Mouse (Mus musculus) neural tube, embryonic 12.5 days (tissue): ENCODE measurements around the gene Cgref1. TPM values are rescaled to one million over a fixed set of nuclear protein-coding genes. Genes with fewer than 3 reads are reported as not detected.
A peak's percentile ranks its signal among the peaks of the same experiment; 100 is the strongest.

Source experiments
- ATAC-seq: fragments of 200-750 bp; cut with Nextera tagmentation; 2 replicates; pipeline ENCODE4 v1.8.0; 2017; ENCODE audit warnings: low read depth, mild to moderate bottlenecking, moderate TSS enrichment, moderate library complexity; ENCODE audit not compliant: low FRiP score
- H3K27ac ChIP-seq: fragments of 300-500 bp; sonication (generic); 2 replicates; pipeline ENCODE4 v1.5.1; 2016
- H3K27me3 ChIP-seq: fragments of 300-500 bp; sonication (generic); replicated peaks from 2 replicates; pipeline ENCODE4 v1.6.1; 2016; ENCODE audit warnings: mild to moderate bottlenecking
- H3K36me3 ChIP-seq: fragments of 300-500 bp; sonication (generic); 2 replicates; pipeline ENCODE4 v1.6.1; 2016; ENCODE audit warnings: mild to moderate bottlenecking
- H3K4me1 ChIP-seq: fragments of 300-500 bp; sonication (generic); 2 replicates; pipeline ENCODE4 v1.6.1; 2016
- H3K4me2 ChIP-seq: fragments of 300-500 bp; sonication (generic); replicated peaks from 2 replicates; pipeline ENCODE4 v1.6.1; 2016; ENCODE audit warnings: mild to moderate bottlenecking
- H3K4me3 ChIP-seq: fragments of 300-500 bp; sonication (generic); 2 replicates; pipeline ENCODE4 v1.5.1; 2016
- H3K9ac ChIP-seq: fragments of 300-500 bp; sonication (generic); 2 replicates; pipeline ENCODE4 v1.6.1; 2016; ENCODE audit warnings: mild to moderate bottlenecking
- H3K9me3 ChIP-seq: fragments of 300-500 bp; sonication (generic); 2 replicates; pipeline ENCODE4 v1.6.1; 2016; ENCODE audit warnings: mild to moderate bottlenecking
- WGBS: fragments of 180-500 bp; shearing (Covaris S2); methylation state at CpG from one replicate; pipeline ENCODE4 v1.1.7; 2016; 5-methylcytosine and 5-hydroxymethylcytosine counted together
- polyA plus RNA-seq: library from polyadenylated mRNA; unstranded; fragments of >200 nt; fragmentation: Nextera tagmentation; extraction: Ambion mirVana; gene quantifications from 2 replicates; pipeline ENCODE4 v1.2.1, GENCODE M21; 2016

Cgref1 gene
- polyA plus RNA-seq, 1 experiment from 2014 or later, result 17.7 TPM

DNA sequence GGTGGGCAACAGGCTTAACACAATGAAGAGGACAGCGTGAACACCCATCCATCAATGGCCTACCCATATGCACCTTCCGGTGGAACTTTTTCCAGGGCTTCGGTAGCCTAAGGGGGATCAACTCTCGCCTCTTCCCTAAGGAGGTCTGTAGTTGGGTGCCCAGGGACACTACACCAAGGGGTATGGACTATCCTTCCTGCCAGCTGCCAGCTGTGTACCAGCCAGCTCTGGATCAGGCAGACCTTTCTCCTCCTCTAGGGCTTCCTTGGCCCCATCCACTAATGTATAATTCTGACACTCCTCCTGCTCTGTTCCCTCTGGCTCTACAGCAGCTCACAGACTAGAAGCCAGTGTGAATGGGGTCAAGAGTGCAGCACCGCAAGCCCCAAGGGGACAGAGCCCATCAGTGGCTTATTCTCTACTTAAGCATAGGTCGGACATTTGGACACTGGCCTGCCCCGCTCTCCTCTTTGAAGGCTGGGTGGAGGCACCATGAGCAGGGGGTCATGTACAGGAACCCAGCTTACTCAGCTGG is 31.2 kb downstream of the Cgref1 start:
- Histone ChIP-seq H3K27me3 (no peaks in the 10 kb centered on the region), H3K27ac (peak overlapping the region; percentile 62), H3K9ac (peak overlapping the region; percentile 48), H3K9me3 (no peaks in the 10 kb centered on the region), H3K4me1 (peaks cover 33% of the 10 kb centered on the region), H3K36me3 (peaks cover 5% of the 10 kb centered on the region; the same call in 1 of the 2 replicates), H3K4me2 (peak overlapping the region; percentile 53), H3K4me3 (peak overlapping the region; percentile 24)
- ATAC-seq, result no peak
- WGBS, result 69% methylated on average over 7 of the region's 7 CpGs

DNA sequence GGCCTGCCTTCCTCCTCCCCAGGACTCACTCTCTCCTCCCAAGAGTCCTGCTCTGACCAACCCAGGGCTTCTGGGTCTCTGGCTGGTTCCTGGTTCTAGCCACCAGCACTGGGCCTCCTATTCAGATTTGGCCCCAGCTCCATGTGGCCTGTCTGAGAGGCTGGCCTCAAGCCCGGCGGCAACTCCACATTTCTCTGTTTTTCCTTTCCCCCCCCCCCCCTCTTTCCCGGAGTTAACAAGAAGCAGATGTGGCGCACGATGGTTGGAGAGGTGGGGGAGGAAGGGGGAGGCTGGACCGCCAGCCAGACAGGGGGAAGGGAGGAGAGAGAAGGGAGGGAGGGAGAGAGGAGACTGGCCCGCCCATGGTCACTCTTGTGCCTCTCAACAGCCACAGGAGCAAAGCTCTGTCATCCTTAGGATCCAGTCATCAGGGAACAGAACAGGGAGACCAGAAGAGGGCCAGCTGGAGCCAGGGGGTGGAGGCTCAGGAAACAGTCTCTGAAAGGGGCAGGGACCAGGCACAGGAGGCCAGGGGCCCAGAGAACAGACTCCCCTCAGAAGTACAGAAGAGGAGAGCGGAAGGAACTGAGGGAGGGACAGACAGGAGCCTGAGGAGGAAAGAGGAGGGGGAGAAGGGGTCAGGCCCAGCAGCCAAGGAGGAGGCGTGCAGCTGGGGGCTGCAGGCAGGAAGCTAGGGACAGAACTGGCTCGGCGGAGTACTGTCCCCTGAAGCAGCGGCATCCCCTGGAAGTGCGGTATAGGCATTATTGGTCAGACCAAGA is 32.1 kb downstream of the Cgref1 start, which contains the start of gene Emilin1:
TSS of gene Emilin1 (plus strand) at position 343 of the 782 bp plus-strand sequence.
- 27% methylated on average over 13 of the region's 13 CpGs for WGBS
- peak within 1 kb of the TSS; percentile 24 for H3K4me3 ChIP-seq
- ATAC-seq, result no peak
- H3K4me1 ChIP-seq, result peaks cover 37% of the 10 kb centered on the region
- H3K27me3 ChIP-seq, result no peaks in the 10 kb centered on the region
- H3K36me3 ChIP-seq, result peaks cover 3% of the 10 kb centered on the region; the same call in 1 of the 2 replicates
- H3K9ac ChIP-seq, result peak within 1 kb of the TSS; percentile 48
- H3K27ac ChIP-seq, result peak within 1 kb of the TSS; percentile 62
- H3K4me2 ChIP-seq, result peak within 1 kb of the TSS; percentile 53
- H3K9me3 ChIP-seq, result no peaks in the 10 kb centered on the region

DNA sequence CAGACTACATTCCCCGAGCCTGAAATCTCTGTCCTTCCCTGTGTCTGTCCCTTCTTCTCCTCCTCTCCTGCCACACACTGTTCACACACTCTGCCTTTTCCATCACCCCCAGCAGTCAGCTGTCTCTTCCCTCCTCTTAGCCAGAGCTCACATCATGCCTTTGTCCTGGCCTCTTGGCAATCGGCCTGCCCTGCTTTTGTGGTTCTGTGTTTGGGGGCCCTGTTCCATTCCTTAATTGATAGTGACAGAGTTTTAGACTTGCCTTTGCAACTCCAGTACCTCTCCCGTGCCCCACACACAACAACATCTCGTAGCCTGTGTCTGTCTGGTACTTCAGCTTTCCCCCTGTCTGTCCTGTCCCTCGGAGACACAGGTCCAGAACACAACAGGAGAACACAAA is 33.2 kb downstream of the Cgref1 start:
- ATAC-seq, result no peak
- H3K4me2 ChIP-seq, result 0 out of 2 replicates have a peak overlapping the region, but pooled peaks have one; percentile 7
- no peaks in the 10 kb centered on the region for H3K36me3 ChIP-seq
- no peak overlapping the region for H3K4me3 ChIP-seq
- 0 out of 2 replicates have a peak overlapping the region, but pooled peaks have one; percentile 62 for H3K27ac ChIP-seq
- no peaks in the 10 kb centered on the region for H3K27me3 ChIP-seq
- peaks cover 40% of the 10 kb centered on the region for H3K4me1 ChIP-seq
- no peaks in the 10 kb centered on the region for H3K9me3 ChIP-seq
- 69% methylated on average over 5 of the region's 5 CpGs for WGBS
- no peak overlapping the region for H3K9ac ChIP-seq

DNA sequence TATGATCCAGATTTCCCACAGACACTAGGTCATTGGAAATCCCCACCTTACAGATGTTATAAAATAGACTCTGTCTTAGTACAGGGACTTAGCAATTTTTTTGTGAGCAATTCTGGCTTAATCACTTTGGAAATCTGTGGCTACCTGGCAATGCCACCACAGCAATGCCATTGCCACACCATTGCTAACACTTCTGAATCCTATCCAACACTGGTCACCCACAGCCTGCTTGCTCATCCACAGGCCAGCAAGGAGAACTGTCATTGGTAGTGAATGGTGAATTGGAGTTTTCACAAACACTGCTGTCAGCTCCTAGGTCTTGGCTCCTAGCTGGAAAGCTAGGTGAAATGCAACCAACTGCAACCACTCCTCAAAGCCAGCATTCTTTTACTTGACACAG is 34.9 kb downstream of the Cgref1 start:
- H3K4me1 ChIP-seq, result peaks cover 51% of the 10 kb centered on the region

DNA sequence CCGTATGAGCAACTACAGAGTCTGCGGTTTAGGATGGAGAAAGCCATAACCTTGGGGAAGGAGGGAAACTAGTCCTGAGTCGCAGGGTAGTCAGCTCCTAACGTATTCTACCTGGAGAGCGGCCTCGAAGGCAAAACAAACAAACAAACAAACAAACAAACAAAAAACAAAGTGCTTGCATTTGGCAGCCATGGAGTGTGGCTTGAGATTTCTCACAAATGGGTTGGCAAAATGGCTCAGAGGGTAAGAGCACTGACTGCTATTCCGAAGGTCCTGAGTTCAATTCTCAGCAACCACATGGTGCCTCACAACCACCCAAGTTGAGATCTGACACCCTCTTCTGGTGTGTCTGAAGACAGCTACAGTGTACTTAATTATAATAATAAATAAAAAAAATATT is 35.5 kb downstream of the Cgref1 start:
- H3K9me3 ChIP-seq, result no peaks in the 10 kb centered on the region

More for the DNA sequence above, 34.9 kb downstream of the Cgref1 start:
- Histone ChIP-seq H3K36me3 (peaks cover 6% of the 10 kb centered on the region; the same call in 1 of the 2 replicates), H3K9ac (no peak overlapping the region), H3K27ac (no peak overlapping the region), H3K4me3 (no peak overlapping the region), H3K9me3 (no peaks in the 10 kb centered on the region), H3K27me3 (no peaks in the 10 kb centered on the region), H3K4me2 (no peak overlapping the region)
- no peak for ATAC-seq

DNA sequence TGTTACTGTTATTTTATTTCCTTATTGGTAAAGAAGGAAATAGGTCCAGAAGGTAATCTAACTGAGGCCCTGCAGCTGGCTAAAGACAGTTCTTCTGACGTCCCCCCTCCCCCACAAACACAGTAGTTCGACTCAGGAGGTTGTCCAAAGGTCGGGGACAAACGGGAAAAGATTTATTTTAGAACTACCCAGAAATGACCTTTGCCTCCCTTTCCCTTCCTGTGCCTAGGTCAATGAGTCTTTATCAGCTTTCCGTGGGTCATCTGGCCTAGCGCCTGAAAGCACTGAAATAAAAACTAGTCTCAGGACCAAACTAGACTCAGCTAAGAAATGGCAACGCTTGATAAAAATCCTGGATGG is 36.1 kb downstream of the Cgref1 start:
- WGBS, result 47% methylated on average over 7 of the region's 7 CpGs
- H3K27ac ChIP-seq, result no peak overlapping the region

More for the DNA sequence above, 35.5 kb downstream of the Cgref1 start:
- Histone ChIP-seq H3K36me3 (peaks cover 12% of the 10 kb centered on the region), H3K4me3 (no peak overlapping the region), H3K27me3 (no peaks in the 10 kb centered on the region), H3K27ac (no peak overlapping the region), H3K4me1 (peaks cover 52% of the 10 kb centered on the region), H3K9ac (no peak overlapping the region), H3K4me2 (no peak overlapping the region)
- WGBS, result 89% methylated on average over 7 of the region's 7 CpGs
- no peak for ATAC-seq

DNA sequence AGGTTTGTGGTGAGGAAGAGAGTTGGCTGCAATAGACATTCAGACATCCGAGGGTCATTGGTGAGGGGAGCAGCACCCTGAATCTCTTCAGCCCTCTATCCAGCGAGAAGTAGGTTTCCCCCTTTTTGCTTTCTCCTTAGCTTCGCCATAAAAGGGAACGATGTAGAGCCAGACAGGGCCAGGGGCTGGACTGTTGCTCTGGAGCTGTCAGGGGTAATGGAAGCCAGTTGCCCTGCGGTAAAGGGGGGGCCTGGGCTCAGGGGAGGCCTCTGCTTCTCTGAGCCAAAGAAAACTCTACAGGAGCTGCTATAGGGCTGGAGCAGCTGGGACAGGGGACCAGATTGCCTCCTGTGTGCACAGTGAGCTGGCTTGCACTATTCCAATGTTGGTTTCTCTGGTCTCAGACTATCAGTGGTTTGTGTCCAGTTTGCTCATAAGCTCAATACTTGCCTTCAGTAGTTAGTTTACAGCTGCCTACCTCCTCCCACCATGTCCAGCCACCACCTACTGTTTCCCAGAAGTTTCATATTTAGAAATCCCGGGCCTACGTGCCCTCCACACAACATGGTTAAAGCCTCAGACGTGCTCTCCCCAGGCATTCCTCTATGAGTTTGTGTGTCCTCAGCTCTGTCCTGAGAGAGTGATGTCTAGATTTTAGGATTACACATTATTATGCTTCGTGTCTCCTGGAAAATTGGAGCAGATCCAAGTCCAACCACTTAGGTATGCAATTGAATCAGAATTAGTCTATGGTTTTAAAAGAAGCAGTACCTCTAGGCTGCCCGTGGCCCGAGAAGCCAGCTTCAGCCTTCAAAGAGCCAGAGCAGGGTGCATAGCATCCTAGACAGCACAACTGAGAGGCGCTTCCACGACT is 36.7 kb downstream of the Cgref1 start:
- Histone ChIP-seq H3K4me1 (peaks cover 44% of the 10 kb centered on the region), H3K9me3 (no peaks in the 10 kb centered on the region)

More for the DNA sequence above, 36.1 kb downstream of the Cgref1 start:
- H3K4me3 ChIP-seq, result no peak overlapping the region
- H3K36me3 ChIP-seq, result peaks cover 18% of the 10 kb centered on the region
- H3K27me3 ChIP-seq, result no peaks in the 10 kb centered on the region
- no peak overlapping the region for H3K4me2 ChIP-seq
- peaks cover 50% of the 10 kb centered on the region for H3K4me1 ChIP-seq
- no peak for ATAC-seq
- H3K9me3 ChIP-seq, result no peaks in the 10 kb centered on the region
- H3K9ac ChIP-seq, result no peak overlapping the region

DNA sequence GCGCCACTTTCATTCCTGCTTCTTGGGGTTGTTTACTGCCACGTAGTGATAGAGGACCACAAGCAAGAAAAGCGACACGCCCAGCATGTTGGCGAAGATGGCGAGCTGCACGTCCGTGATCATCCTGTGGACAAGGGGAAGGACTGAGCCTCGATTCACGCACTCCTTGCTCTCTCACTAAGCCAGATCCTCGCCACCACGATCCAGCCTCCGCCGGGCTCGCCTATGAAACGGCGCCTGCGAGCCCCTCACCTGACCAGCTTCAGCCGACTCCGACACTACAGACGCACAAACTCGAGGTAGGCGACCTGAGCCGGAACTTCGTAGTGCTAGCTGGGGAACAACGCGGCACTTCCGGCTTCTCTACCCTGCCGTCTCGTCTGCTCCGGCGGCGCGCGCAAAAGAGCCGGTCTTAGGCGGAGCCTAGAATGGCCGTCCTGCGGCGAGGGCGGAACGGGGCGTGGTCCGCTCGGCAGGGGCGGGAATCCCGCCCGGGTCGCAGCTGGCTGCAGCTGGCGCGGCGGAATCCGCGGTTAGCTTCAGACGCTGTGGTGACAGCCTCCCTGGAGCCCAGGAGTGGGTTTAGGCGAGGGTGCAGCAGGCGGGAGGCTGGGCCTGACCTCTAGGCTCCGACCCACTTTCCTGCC is 37.9 kb downstream of the Cgref1 start, which contains the start of gene Ost4:
TSS of gene Ost4 (minus strand) at position 376 of the 647 bp plus-strand sequence.
- under 1% methylated on average over 58 of the region's 58 CpGs for WGBS
- peak; percentile 91 for ATAC-seq
- peaks cover 33% of the 10 kb centered on the region for H3K4me1 ChIP-seq
- peak within 1 kb of the TSS; percentile 66 for H3K4me3 ChIP-seq
- H3K9ac ChIP-seq, result peak within 1 kb of the TSS; percentile 79
- H3K4me2 ChIP-seq, result peak within 1 kb of the TSS; percentile 79
- no peaks in the 10 kb centered on the region for H3K27me3 ChIP-seq
- no peaks in the 10 kb centered on the region for H3K9me3 ChIP-seq
- peaks cover 34% of the 10 kb centered on the region for H3K36me3 ChIP-seq
- H3K27ac ChIP-seq, result peak within 1 kb of the TSS; percentile 54

More for the DNA sequence above, 36.7 kb downstream of the Cgref1 start:
- Histone ChIP-seq H3K36me3 (peaks cover 24% of the 10 kb centered on the region), H3K4me3 (peak overlapping the region; percentile 66; the same call in 1 of the 2 replicates), H3K4me2 (peak overlapping the region; percentile 79), H3K27ac (peak overlapping the region; percentile 54; the same call in 1 of the 2 replicates), H3K27me3 (no peaks in the 10 kb centered on the region), H3K9ac (peak overlapping the region; percentile 79; the same call in 1 of the 2 replicates)
- ATAC-seq, result no peak
- 53% methylated on average over 13 of the region's 13 CpGs for WGBS

DNA sequence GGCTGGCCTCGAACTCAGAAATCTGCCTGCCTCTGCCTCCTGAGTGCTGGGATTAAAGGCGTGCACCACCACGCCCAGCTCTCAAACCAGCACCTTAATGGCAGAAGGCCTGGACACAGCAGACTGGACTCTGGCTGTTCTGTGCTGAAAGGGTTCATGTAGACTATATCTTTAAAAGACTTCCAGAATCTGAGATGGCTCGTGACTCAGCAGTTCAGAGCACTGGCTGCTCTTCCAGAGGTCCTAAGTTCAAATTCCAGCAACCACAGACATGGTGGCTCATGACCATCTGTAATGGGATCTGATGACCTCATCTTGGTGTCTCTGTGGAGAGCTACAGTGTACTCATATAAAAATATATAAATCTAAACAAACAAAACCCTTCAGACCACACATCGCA is 43.5 kb downstream of the Cgref1 start:
- WGBS, result 96% methylated on average over 5 of the region's 5 CpGs
- Histone ChIP-seq H3K27ac (no peak overlapping the region), H3K9me3 (no peaks in the 10 kb centered on the region), H3K4me2 (no peak overlapping the region), H3K36me3 (peaks cover 51% of the 10 kb centered on the region), H3K4me1 (peaks cover 18% of the 10 kb centered on the region), H3K9ac (no peak overlapping the region), H3K27me3 (no peaks in the 10 kb centered on the region), H3K4me3 (no peak overlapping the region)
- no peak for ATAC-seq

DNA sequence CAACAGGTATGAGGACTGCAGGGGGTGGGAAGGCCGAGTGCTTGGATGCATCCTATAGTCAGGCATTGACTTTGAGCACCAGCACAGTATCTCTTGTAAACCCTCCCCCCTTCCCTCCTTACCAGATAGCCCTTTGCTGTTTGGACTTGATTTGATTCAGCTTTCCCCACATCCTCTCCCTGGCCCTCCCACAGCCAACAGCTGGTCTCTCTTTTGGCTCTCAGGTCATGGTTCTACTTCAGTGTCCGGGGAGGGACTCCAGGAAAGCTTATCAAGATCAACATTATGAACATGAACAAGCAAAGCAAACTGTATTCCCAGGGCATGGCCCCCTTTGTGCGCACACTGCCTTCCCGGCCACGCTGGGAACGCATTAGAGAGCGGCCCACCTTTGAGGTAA is 55.0 kb downstream of the Cgref1 start:
- no peak for ATAC-seq
- no peaks in the 10 kb centered on the region for H3K27me3 ChIP-seq
- H3K9me3 ChIP-seq, result no peaks in the 10 kb centered on the region
- 87% methylated on average over 7 of the region's 7 CpGs for WGBS
- H3K27ac ChIP-seq, result no peak overlapping the region
- no peak overlapping the region for H3K4me3 ChIP-seq
- peak overlapping the region; percentile 72 for H3K4me2 ChIP-seq
- peaks cover 49% of the 10 kb centered on the region for H3K36me3 ChIP-seq
- peak overlapping the region; percentile 91 for H3K9ac ChIP-seq
- H3K4me1 ChIP-seq, result peaks cover 15% of the 10 kb centered on the region

DNA sequence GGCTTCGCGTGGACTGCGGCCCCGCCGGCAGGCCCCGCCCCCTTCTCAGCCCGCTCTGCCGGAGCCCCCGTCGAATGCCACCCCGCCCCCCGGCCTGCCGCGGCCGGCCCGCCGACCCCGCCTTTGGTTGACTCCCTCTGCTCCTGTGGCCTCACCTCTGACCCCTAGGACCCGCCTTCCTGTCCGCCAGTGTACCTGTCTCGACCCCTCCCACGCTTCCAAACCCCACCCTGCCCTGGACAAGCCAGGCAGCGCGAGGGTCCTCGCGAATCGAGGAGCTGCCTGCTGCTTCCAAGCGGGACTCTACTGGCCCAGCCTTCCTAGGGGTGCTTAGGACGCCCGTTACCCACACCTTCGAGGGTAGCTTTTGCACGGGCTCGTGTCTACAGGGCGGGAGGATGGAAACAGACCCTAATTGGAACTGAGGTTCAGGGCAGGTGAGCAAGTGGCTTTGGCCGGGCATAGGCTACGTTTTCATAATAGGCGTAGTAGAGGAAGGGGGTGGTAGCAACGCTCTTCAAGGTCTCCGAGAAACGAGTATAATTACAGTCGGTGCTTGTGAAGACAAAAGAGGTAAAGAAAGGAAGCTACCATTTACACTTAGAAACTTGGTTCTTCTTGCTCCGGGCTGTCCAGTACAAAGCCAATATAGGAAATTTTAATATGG is 56.2 kb downstream of the Cgref1 start:
- peak; percentile 35 for ATAC-seq

More for the DNA sequence above, 56.2 kb downstream of the Cgref1 start:
- peak overlapping the region; percentile 72 for H3K4me2 ChIP-seq
- peak overlapping the region; percentile 82 for H3K4me3 ChIP-seq
- 2% methylated on average over 27 of the region's 42 CpGs for WGBS
- H3K9ac ChIP-seq, result peak overlapping the region; percentile 91
- H3K27ac ChIP-seq, result peak overlapping the region; percentile 90
- H3K36me3 ChIP-seq, result peaks cover 37% of the 10 kb centered on the region
- peaks cover 15% of the 10 kb centered on the region for H3K4me1 ChIP-seq
- no peaks in the 10 kb centered on the region for H3K27me3 ChIP-seq
- no peaks in the 10 kb centered on the region for H3K9me3 ChIP-seq
